Mouse (Mus musculus): Measurements from ENCODE around the gene Loxl1. TPM values are rescaled to one million over a fixed set of nuclear protein-coding genes. Genes with fewer than 3 reads are reported as not detected.

Loxl1 gene
- total and polyA plus RNA-seq, 3 experiments = not detected

DNA sequence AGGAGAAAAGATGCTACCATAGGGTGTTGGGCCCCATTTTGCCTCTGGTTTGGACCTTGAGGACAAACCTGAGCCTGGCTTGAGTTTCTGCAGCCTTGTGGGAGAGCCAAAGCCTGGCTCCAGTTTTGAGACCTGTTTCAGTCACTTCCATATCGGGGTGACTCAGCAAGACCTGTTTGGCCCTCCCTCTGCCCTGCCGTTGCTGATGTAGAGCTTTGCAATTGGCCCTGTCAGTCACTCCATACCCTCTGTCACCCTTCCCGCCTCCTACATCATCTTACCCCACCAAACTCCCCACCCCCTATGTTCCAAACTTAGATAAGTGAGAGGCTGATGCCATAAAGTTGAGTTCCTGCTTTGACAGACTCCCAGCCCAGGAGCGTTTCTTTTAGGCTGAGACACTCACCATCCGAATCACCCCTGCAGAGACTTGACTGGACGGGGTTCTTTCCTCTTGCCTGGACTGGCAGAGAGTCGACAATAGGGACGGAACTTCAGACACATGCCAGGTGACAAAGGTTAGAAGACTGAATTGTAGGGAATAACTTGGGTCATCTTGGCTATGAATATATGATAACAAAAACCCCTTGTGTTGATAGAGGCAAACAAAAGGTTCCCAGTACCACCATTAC lies 23.8 kb upstream of the Loxl1 start (continued):
- TF ChIP-seq SMC3 (IDR thresholded peaks at IDR 0.05; ENCODE audit: low read depth, low read length) (no peak), JUND (conservative IDR thresholded peaks at IDR 0.05; ENCODE audit: low read depth, low read length) (peak; percentile 16; the same call in 1 of the 2 replicates), CTCF (conservative IDR thresholded peaks at IDR 0.05 in 1 of 2, IDR thresholded peaks at IDR 0.05 in 1 of 2; ENCODE audit: low read depth in 2 of 2, low read length in 2 of 2) (no peak), CHD2 (IDR thresholded peaks at IDR 0.05; ENCODE audit: low read length) (peak; percentile 71), GABPA (IDR thresholded peaks at IDR 0.05; ENCODE audit: insufficient replicate concordance, low read depth, low read length) (no peak; the same call in 1 of the 2 replicates), MXI1 (IDR thresholded peaks at IDR 0.05; ENCODE audit: low read depth, low read length) (peak; percentile 73; the same call in 1 of the 2 replicates), CHD1 (IDR thresholded peaks at IDR 0.05; ENCODE audit: low read depth, low read length) (peak; percentile 41; the same call in 1 of the 2 replicates), USF2 (conservative IDR thresholded peaks at IDR 0.05; ENCODE audit: low read depth, low read length) (no peak)

GRCm38 (mm10) chr9:58331276-58331675 lies 18.3 kb upstream of the Loxl1 start:
- Histone ChIP-seq H3K4me2 (ENCODE audit: insufficient read depth, low read depth, poor library complexity, severe bottlenecking) (no peak overlapping the region), H3K36me3 (replicated peaks in 1 of 2; ENCODE audit: control insufficient read depth in 1 of 2, insufficient read depth in 1 of 2, low read length in 1 of 2) (no peaks in the 10 kb centered on the region), H3K79me2 (replicated peaks; ENCODE audit: control insufficient read depth, extremely low read depth, insufficient read depth, poor library complexity, severe bottlenecking) (no peaks in the 10 kb centered on the region), H3K27me3 (replicated peaks) (no peaks in the 10 kb centered on the region), H3K9ac (ENCODE audit: insufficient read depth, low read depth) (no peak overlapping the region), H3K4me1 (ENCODE audit: control insufficient read depth in 1 of 2, insufficient read depth in 2 of 2) (peaks cover 3 to 9% of the 10 kb centered on the region in 2 experiments; a peak in 3 of 4 replicates), H3K9me3 (replicated peaks; ENCODE audit: low read length) (peaks cover 16% of the 10 kb centered on the region), H3K4me3 (replicated peaks in 1 of 3; ENCODE audit: low read depth in 2 of 3, low read length in 2 of 3, poor library complexity in 1 of 3) (no peak overlapping the region), H3K27ac (ENCODE audit: insufficient read depth, low read depth) (no peak overlapping the region)
- dilution Hi-C loops (cut with MboI; ENCODE audit: extremely low pct_ligation_motif_present, extremely low pct_unique_long_range_greater_than_20kb, low sequenced_read_pairs) = no loop called here
- no peak for DNase-seq (ENCODE audit: extremely low read depth)
- in situ Hi-C loops (cut with MboI; ENCODE audit: low pct_ligation_motif_present, low pct_unique_long_range_greater_than_20kb, low sequenced_read_pairs) = loop anchor here (5.0 kb wide), 1 partner anchor 41 kb away; the partner anchor contains the start of gene Tbc1d21
- TF ChIP-seq NELFE (IDR thresholded peaks at IDR 0.05; ENCODE audit: low read depth, low read length) (no peak), JUND (conservative IDR thresholded peaks at IDR 0.05; ENCODE audit: low read depth, low read length) (no peak), CHD1 (IDR thresholded peaks at IDR 0.05; ENCODE audit: low read depth, low read length) (no peak), RCOR1 (conservative IDR thresholded peaks at IDR 0.05; ENCODE audit: low read depth, low read length) (no peak), MAFK (IDR thresholded peaks at IDR 0.05; ENCODE audit: insufficient replicate concordance, low read length) (no peak), ZNF384 (IDR thresholded peaks at IDR 0.05; ENCODE audit: low read depth, low read length) (no peak)

DNA sequence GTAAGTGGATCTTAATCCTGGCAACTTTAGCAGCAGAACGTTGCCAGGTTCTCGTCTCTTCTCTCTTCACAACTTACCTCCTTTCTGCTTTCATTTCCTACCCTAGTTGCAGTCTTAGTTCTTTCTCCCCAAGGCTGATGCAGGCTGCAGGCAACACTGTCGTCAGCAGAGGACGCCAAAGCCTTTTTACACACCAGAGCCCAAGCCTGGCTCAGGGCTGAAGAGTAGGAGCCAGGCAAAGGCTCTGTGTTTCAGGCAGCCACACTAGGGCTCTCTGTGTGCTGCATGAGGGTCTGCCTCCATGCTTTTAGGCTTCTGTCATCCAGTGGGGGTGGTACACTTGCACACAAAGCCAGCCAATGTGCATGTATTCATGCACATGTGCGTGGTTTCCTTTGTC lies 17.3 kb upstream of the Loxl1 start:
- in situ Hi-C loops (cut with MboI; ENCODE audit: low pct_ligation_motif_present, low pct_unique_long_range_greater_than_20kb, low sequenced_read_pairs) = loop anchor here (5.0 kb wide), 1 partner anchor 42 kb away; the partner anchor contains the start of gene Tbc1d21
- H3K79me2 ChIP-seq (replicated peaks; ENCODE audit: control insufficient read depth, extremely low read depth, insufficient read depth, poor library complexity, severe bottlenecking) = no peaks in the 10 kb centered on the region
- DNase-seq (ENCODE audit: extremely low read depth) = peak; percentile 75
- peaks cover 16% of the 10 kb centered on the region for H3K9me3 ChIP-seq (replicated peaks; ENCODE audit: low read length)
- peak overlapping the region; percentile 19; the same call in 1 of the 2 replicates for H3K4me2 ChIP-seq (ENCODE audit: insufficient read depth, low read depth, poor library complexity, severe bottlenecking)
- peaks cover 3 to 4% of the 10 kb centered on the region in 2 experiments; a peak in 2 of 4 replicates for H3K4me1 ChIP-seq (ENCODE audit: control insufficient read depth in 1 of 2, insufficient read depth in 2 of 2)
- H3K9ac ChIP-seq (ENCODE audit: insufficient read depth, low read depth) = peak overlapping the region; percentile 3; the same call in 1 of the 2 replicates
- peak overlapping the region in 1 of 3 experiments; percentile 10 for H3K4me3 ChIP-seq (replicated peaks in 1 of 3; ENCODE audit: low read depth in 2 of 3, low read length in 2 of 3, poor library complexity in 1 of 3)
- no peaks in the 10 kb centered on the region for H3K36me3 ChIP-seq (replicated peaks in 1 of 2; ENCODE audit: control insufficient read depth in 1 of 2, insufficient read depth in 1 of 2, low read length in 1 of 2)
- dilution Hi-C loops (cut with MboI; ENCODE audit: extremely low pct_ligation_motif_present, extremely low pct_unique_long_range_greater_than_20kb, low sequenced_read_pairs) = no loop called here
- no peak overlapping the region for H3K27ac ChIP-seq (ENCODE audit: insufficient read depth, low read depth)
- no peaks in the 10 kb centered on the region for H3K27me3 ChIP-seq (replicated peaks)
- no peak for TF ChIP-seq BHLHE40 (IDR thresholded peaks at IDR 0.05; ENCODE audit: low read depth, low read length)
- TF ChIP-seq CHD2 (IDR thresholded peaks at IDR 0.05; ENCODE audit: low read length) = no peak
- no peak for TF ChIP-seq MYC (IDR thresholded peaks at IDR 0.05; ENCODE audit: low read depth, low read length)
- no peak for TF ChIP-seq RCOR1 (conservative IDR thresholded peaks at IDR 0.05; ENCODE audit: low read depth, low read length)
- no peak for TF ChIP-seq MEF2A (IDR thresholded peaks at IDR 0.05; ENCODE audit: borderline replicate concordance, low read depth, low read length)
- TF ChIP-seq ZC3H11A (IDR thresholded peaks at IDR 0.05; ENCODE audit: low read depth, low read length) = peak; percentile 83
- TF ChIP-seq MAX (IDR thresholded peaks at IDR 0.05; ENCODE audit: low read length) = 0 out of 2 replicates have a peak, but pooled peaks have one; percentile 8
- TF ChIP-seq CTCF (conservative IDR thresholded peaks at IDR 0.05 in 1 of 2, IDR thresholded peaks at IDR 0.05 in 1 of 2; ENCODE audit: low read depth in 2 of 2, low read length in 2 of 2) = peak; percentile 90 to 99
- TF ChIP-seq ZKSCAN1 (IDR thresholded peaks at IDR 0.05; ENCODE audit: borderline replicate concordance, low read depth, low read length) = no peak
- no peak for TF ChIP-seq GABPA (IDR thresholded peaks at IDR 0.05; ENCODE audit: insufficient replicate concordance, low read depth, low read length)
- no peak for TF ChIP-seq EP300 (IDR thresholded peaks at IDR 0.05; ENCODE audit: low read length)
- no peak for TF ChIP-seq MXI1 (IDR thresholded peaks at IDR 0.05; ENCODE audit: low read depth, low read length)
- TF ChIP-seq TCF12 (IDR thresholded peaks at IDR 0.05; ENCODE audit: low read depth, low read length) = 0 out of 2 replicates have a peak, but pooled peaks have one; percentile 22
- TF ChIP-seq SIN3A (IDR thresholded peaks at IDR 0.05; ENCODE audit: low read length) = no peak
- peak; percentile 29; the same call in 1 of the 2 replicates for TF ChIP-seq NRF1 (IDR thresholded peaks at IDR 0.05; ENCODE audit: low read depth, low read length)
- no peak; the same call in 1 of the 2 replicates for TF ChIP-seq IRF4 (IDR thresholded peaks at IDR 0.05; ENCODE audit: low read depth, low read length)
- TF ChIP-seq HCFC1 (IDR thresholded peaks at IDR 0.05; ENCODE audit: low read depth, low read length) = no peak
- no peak for TF ChIP-seq USF1 (IDR thresholded peaks at IDR 0.05; ENCODE audit: low read depth, low read length)
- TF ChIP-seq MAFK (IDR thresholded peaks at IDR 0.05; ENCODE audit: insufficient replicate concordance, low read length) = no peak
- TF ChIP-seq SMC3 (IDR thresholded peaks at IDR 0.05; ENCODE audit: low read depth, low read length) = peak; percentile 97
- no peak for TF ChIP-seq JUN (IDR thresholded peaks at IDR 0.05; ENCODE audit: insufficient read depth, low read depth, low read length)

Data from CH12.LX (cell line).